Mouse (Mus musculus): ENCODE data around the gene Rgs10. TPM values are rescaled to one million over a fixed set of nuclear protein-coding genes. Genes with fewer than 3 reads are reported as not detected.
A peak's percentile ranks its signal among the peaks of the same experiment; 100 is the strongest.

Gene Rgs10
- total and polyA plus RNA-seq, 3 experiments = 5.0 to 14.3 (median 9.8) TPM

DNA sequence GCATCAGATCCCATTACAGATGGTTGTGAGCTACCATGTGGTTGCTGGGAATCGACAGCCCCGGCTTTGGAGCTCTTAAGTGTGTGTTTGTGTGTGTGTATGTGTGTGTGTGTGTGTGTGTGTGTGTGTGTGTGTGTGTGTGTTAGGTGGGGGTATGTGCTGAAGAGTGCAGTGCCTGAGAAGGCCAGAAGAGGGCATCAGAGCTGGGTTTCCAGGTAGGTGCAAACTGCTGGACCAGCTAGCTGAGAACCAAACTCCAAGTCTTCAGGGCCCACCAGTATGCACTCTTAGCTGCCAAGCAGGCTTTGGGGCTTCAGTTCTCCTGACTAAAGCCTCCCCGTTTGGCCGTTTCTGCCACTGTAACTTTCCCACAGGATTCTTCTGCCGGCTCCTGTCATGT is 10.3 kb downstream of the Rgs10 start:
- Histone ChIP-seq H3K4me3 (no peak overlapping the region), H3K79me2 (replicated peaks; ENCODE audit: control insufficient read depth, insufficient read depth, low read length) (no peaks in the 10 kb centered on the region), H3K36me3 (ENCODE audit: control insufficient read depth, insufficient read depth, low read length) (no peaks in the 10 kb centered on the region), H3K9ac (ENCODE audit: low read depth, low read length) (no peak overlapping the region), H3K27me3 (ENCODE audit: control insufficient read depth, insufficient read depth, low read length) (no peaks in the 10 kb centered on the region), H3K27ac (no peak overlapping the region), H3K4me1 (ENCODE audit: control insufficient read depth, insufficient read depth, low read length) (no peaks in the 10 kb centered on the region; the same call in 1 of the 2 replicates)
- DNase-seq = no peak
- intact Hi-C loops (cut with DNase I) = no loop called here
- TF ChIP-seq POLR2A (IDR thresholded peaks at IDR 0.05; ENCODE audit: insufficient read depth, low read depth, low read length) (no peak), CTCF (IDR thresholded peaks at IDR 0.05) (peak; percentile 11; the same call in 1 of the 2 replicates)
- 83% methylated on average over 5 of the region's 5 CpGs for WGBS

GRCm38 (mm10) chr7:128403988-128404387 is 14.6 kb downstream of the Rgs10 start:
- Histone ChIP-seq H3K4me1 (ENCODE audit: control insufficient read depth, insufficient read depth, low read length) (no peaks in the 10 kb centered on the region), H3K27ac (no peak overlapping the region), H3K9ac (ENCODE audit: low read depth, low read length) (no peak overlapping the region), H3K36me3 (ENCODE audit: control insufficient read depth, insufficient read depth, low read length) (no peaks in the 10 kb centered on the region), H3K4me3 (no peak overlapping the region), H3K27me3 (ENCODE audit: control insufficient read depth, insufficient read depth, low read length) (no peaks in the 10 kb centered on the region), H3K79me2 (replicated peaks; ENCODE audit: control insufficient read depth, insufficient read depth, low read length) (no peaks in the 10 kb centered on the region)
- WGBS = 74% methylated on average over 6 of the region's 6 CpGs
- intact Hi-C loops (cut with DNase I) = no loop called here
- no peak for DNase-seq
- TF ChIP-seq EP300 (IDR thresholded peaks at IDR 0.05; ENCODE audit: insufficient read depth, low read depth, low read length) = no peak
- TF ChIP-seq CTCF (IDR thresholded peaks at IDR 0.05) = no peak
- no peak for TF ChIP-seq POLR2A (IDR thresholded peaks at IDR 0.05; ENCODE audit: insufficient read depth, low read depth, low read length)

GRCm38 (mm10) chr7:128403586-128403985 is 15.0 kb downstream of the Rgs10 start:
- Histone ChIP-seq H3K79me2 (replicated peaks; ENCODE audit: control insufficient read depth, insufficient read depth, low read length) (no peaks in the 10 kb centered on the region), H3K9ac (ENCODE audit: low read depth, low read length) (no peak overlapping the region), H3K27ac (no peak overlapping the region), H3K27me3 (ENCODE audit: control insufficient read depth, insufficient read depth, low read length) (no peaks in the 10 kb centered on the region), H3K4me1 (ENCODE audit: control insufficient read depth, insufficient read depth, low read length) (no peaks in the 10 kb centered on the region), H3K4me3 (no peak overlapping the region), H3K36me3 (ENCODE audit: control insufficient read depth, insufficient read depth, low read length) (no peaks in the 10 kb centered on the region)
- no peak for DNase-seq
- 70% methylated on average over 6 of the region's 6 CpGs for WGBS
- intact Hi-C loops (cut with DNase I) = no loop called here
- TF ChIP-seq EP300 (IDR thresholded peaks at IDR 0.05; ENCODE audit: insufficient read depth, low read depth, low read length) = no peak
- TF ChIP-seq POLR2A (IDR thresholded peaks at IDR 0.05; ENCODE audit: insufficient read depth, low read depth, low read length) = no peak
- TF ChIP-seq CTCF (IDR thresholded peaks at IDR 0.05) = no peak

- H3K27me3 ChIP-seq (ENCODE audit: control insufficient read depth, insufficient read depth, low read length) = no peaks in the 10 kb centered on the region
- H3K4me1 ChIP-seq (ENCODE audit: control insufficient read depth, insufficient read depth, low read length) = no peaks in the 10 kb centered on the region
- no peaks in the 10 kb centered on the region for H3K36me3 ChIP-seq (ENCODE audit: control insufficient read depth, insufficient read depth, low read length)
- H3K4me3 ChIP-seq = no peak overlapping the region
- intact Hi-C loops (cut with DNase I) = no loop called here
- H3K27ac ChIP-seq = no peak overlapping the region
- H3K9ac ChIP-seq (ENCODE audit: low read depth, low read length) = no peak overlapping the region
- WGBS = 57% methylated on average over 10 of the region's 10 CpGs
- H3K79me2 ChIP-seq (replicated peaks; ENCODE audit: control insufficient read depth, insufficient read depth, low read length) = no peaks in the 10 kb centered on the region
- TF ChIP-seq POLR2A (IDR thresholded peaks at IDR 0.05; ENCODE audit: insufficient read depth, low read depth, low read length) (no peak), EP300 (IDR thresholded peaks at IDR 0.05; ENCODE audit: insufficient read depth, low read depth, low read length) (no peak), CTCF (IDR thresholded peaks at IDR 0.05) (no peak)
- no peak for DNase-seq
Observed at GRCm38 (mm10) chr7:128403128-128403527, 15.4 kb downstream of the Rgs10 start.

DNA sequence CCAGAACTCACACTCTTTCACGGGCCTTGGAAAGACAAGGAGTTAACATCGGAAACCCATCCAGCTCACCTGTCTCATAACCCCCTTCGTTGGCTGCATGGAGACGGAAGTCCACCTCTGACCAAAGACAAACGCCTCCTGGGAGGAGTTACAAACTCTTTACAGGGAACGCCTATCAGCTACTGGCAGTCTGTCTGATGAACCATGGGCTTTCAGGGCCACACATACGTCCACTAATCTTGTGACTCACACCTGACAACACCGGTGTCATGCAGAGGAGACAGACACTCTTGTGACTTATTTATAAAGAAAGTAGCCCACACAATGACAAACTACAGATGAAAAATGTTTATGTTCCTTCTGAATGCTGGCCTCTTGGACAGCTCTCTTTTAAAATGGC is 16.0 kb downstream of the Rgs10 start:
- TF ChIP-seq POLR2A (IDR thresholded peaks at IDR 0.05; ENCODE audit: insufficient read depth, low read depth, low read length) = no peak
- no peak for TF ChIP-seq EP300 (IDR thresholded peaks at IDR 0.05; ENCODE audit: insufficient read depth, low read depth, low read length)
- Histone ChIP-seq H3K27me3 (ENCODE audit: control insufficient read depth, insufficient read depth, low read length) (no peaks in the 10 kb centered on the region), H3K4me1 (ENCODE audit: control insufficient read depth, insufficient read depth, low read length) (no peaks in the 10 kb centered on the region), H3K4me3 (no peak overlapping the region), H3K9ac (ENCODE audit: low read depth, low read length) (no peak overlapping the region), H3K36me3 (ENCODE audit: control insufficient read depth, insufficient read depth, low read length) (no peaks in the 10 kb centered on the region), H3K79me2 (replicated peaks; ENCODE audit: control insufficient read depth, insufficient read depth, low read length) (no peaks in the 10 kb centered on the region), H3K27ac (no peak overlapping the region)
- intact Hi-C loops (cut with DNase I) = no loop called here
- WGBS = 85% methylated on average over 8 of the region's 8 CpGs
- DNase-seq = no peak

GRCm38 (mm10) chr7:128398664-128399063 is 19.9 kb downstream of the Rgs10 start:
- H3K9ac ChIP-seq (ENCODE audit: low read depth, low read length) = no peak overlapping the region
- no peak overlapping the region for H3K4me3 ChIP-seq
- H3K36me3 ChIP-seq (ENCODE audit: control insufficient read depth, insufficient read depth, low read length) = no peaks in the 10 kb centered on the region
- WGBS = 81% methylated on average over 4 of the region's 4 CpGs
- DNase-seq = no peak
- H3K79me2 ChIP-seq (replicated peaks; ENCODE audit: control insufficient read depth, insufficient read depth, low read length) = no peaks in the 10 kb centered on the region
- TF ChIP-seq EP300 (IDR thresholded peaks at IDR 0.05; ENCODE audit: insufficient read depth, low read depth, low read length) (no peak), POLR2A (IDR thresholded peaks at IDR 0.05; ENCODE audit: insufficient read depth, low read depth, low read length) (no peak), CTCF (IDR thresholded peaks at IDR 0.05) (no peak)
- no peaks in the 10 kb centered on the region for H3K4me1 ChIP-seq (ENCODE audit: control insufficient read depth, insufficient read depth, low read length)
- no peak overlapping the region for H3K27ac ChIP-seq
- intact Hi-C loops (cut with DNase I) = no loop called here
- H3K27me3 ChIP-seq (ENCODE audit: control insufficient read depth, insufficient read depth, low read length) = no peaks in the 10 kb centered on the region

Measured in heart, adult 2 months (tissue).